Mouse (Mus musculus) embryonic fibroblast, embryonic 13.5 days (primary cell): Measurements from ENCODE around the gene Cldn11.

Source experiments
- CTCF ChIP-seq: IDR thresholded peaks from 2 replicates; pipeline ENCODE4 v1.5.1; 2011; ENCODE audit warnings: mild to moderate bottlenecking, control low read depth, low read length, moderate library complexity, borderline replicate concordance; ENCODE audit not compliant: insufficient read depth
- POLR2A ChIP-seq: IDR thresholded peaks from 2 replicates; pipeline ENCODE4 v1.6.1; 2011; ENCODE audit warnings: low read depth, mild to moderate bottlenecking, control low read depth, low read length, moderate library complexity

DNA sequence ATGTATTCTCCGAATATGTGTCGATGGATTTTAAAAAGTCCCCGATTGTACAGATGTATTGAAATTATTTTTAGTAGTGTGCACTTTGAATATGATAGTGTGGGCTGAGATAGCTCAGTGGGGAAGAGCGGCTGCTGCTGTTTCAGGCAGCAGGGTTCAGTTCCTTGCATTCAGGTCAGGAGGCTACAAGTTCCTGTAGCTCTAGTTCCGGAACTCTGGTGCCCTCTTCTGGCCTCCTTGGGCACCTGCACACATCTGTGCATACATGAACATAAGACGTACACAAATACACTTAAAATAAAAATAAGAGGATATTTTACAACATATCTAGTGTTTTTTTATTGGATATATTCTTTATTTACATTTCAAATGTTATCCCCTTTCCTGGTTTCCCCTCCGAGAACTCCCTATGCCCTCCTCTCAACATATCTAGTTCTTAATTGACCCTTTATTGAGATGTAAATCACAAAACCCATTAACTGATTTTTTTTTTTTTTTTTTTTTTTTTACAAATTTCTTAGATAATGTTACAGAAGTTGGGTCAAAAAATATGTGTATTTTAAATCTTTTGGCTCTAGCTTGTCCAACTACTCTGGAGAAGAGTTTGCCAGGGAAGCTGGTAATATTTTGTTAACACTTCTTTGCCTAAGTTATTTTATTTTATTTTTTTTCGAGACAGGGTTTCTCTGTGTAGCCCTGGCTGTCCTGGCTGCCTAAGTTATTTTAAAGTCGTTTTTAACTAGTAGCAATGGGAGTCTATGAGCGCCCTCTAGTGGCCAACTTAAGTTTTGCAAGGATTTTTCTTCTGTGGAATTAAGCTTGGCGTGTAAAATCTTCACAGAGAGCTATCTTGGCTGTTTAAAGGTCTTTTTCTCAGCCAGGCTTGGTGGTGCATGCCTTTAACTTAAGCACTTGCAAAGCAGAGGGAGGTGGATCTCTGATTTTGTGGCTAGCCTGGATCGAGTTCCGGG, 11.0 kb upstream of the Cldn11 start:
- no peak for TF ChIP-seq CTCF
- TF ChIP-seq POLR2A: no peak
